Mouse (Mus musculus) left cerebral cortex, adult 2 months (tissue): ENCODE measurements around the gene Cyp4v3. TPM values are rescaled to one million over a fixed set of nuclear protein-coding genes. Genes with fewer than 3 reads are reported as not detected.

ENCODE experiments used
- DNase-seq, 2 experiments: peaks; one replicate each; pipeline ENCODE4 v3.0.0; 2021 to 2022; ENCODE audit warnings: low spot score in 2 of 2, mixed read lengths in 1 of 2; ENCODE audit errors: extremely low spot score in 1 of 2
- H3K27ac ChIP-seq: fragments of 200-600 bp; 2 replicates; pipeline ENCODE4 v1.8.1; 2022
- H3K4me3 ChIP-seq: fragments of 200-600 bp; 2 replicates; pipeline ENCODE4 v1.8.1; 2022
- CTCF ChIP-seq: fragments of 200-600 bp; IDR thresholded peaks from 2 replicates; pipeline ENCODE4 v1.8.1; 2022; ENCODE audit warnings: antibody characterized with exemption, mild to moderate bottlenecking, moderate library complexity
- intact Hi-C: fragments of 180-260 bp; cut with DNase I; formaldehyde crosslinking; loops from one replicate; pipeline ENCODE4 v1.15.1; 2025
- long read RNA-seq, 2 experiments: library from polyadenylated mRNA; stranded (forward); transcript quantifications; one replicate each; pipeline ENCODE4 v2.0.0; 2021; ENCODE audit warnings: borderline mapping rate in 2 of 2
- total RNA-seq, 2 experiments: library from RNA; stranded (reverse); gene quantifications; 2 replicates each; pipeline ENCODE4 v1.2.3; 2021

The Cyp4v3 gene
- 1 to 10 TPM; 5.5 to 6.5 TPM for total RNA-seq
- long read RNA-seq, experiment 1, transcript Cyp4v3-201 (11 exons, 3,808 nt): major isoform, 8 of 9 reads
- long read RNA-seq, experiment 1, partial matches to known transcripts: 0 of 9 reads
- long read RNA-seq, experiment 1, other reads (novel, unspliced or antisense): 1 of 9 reads
- long read RNA-seq, experiment 2, transcript Cyp4v3-201 (11 exons, 3,808 nt): major isoform, 12 of 13 reads
- long read RNA-seq, experiment 2, partial matches to known transcripts: 1 of 13 reads
- long read RNA-seq, experiment 2, other reads (novel, unspliced or antisense): 0 of 13 reads

DNA sequence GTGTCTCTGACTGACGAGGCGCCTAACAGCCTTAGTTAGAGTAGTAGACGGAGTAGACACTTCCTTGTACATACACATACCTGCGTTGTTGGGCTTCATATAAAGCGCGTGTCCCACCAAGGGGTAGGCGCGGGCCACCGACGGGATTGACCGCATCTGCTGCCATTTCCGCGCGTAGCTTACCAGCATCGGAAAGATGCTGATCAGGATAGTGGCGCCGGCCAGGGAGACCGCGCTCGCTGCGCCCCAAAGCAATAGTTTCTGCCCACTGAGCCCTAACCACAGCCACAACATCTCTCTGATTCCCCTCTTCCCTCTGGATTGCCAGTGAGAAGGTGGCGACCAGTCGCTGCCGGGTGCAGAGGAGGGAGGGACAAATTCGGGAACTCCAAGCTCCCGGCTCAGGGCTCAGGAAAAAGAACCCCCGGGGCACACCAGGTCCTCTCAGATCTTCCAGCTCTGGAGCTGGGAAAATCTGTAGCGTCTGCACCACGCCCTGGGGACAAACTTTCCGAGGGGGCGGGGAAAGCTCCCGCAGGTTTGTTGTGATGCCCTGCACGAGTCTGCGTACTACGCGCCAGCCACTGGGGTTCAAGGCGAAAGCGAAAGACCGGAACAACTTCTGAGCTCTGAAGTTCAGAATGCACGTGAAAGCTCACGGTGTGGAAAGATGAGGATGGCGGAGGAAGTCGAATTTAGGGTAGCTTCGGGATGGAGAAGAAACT is at the start of gene Cyp4v3:
Gene Cyp4v3, minus strand, starts transcription at position 532 of the 725 bp plus-strand sequence.
- peak within 1 kb of the TSS; percentile 36 for H3K27ac ChIP-seq
- intact Hi-C loops: no loop called here

GRCm38 (mm10) chr8:45381963-45382347 is 48.9 kb upstream of the Cyp4v3 start, which contains the start of gene Fam149a:
Fam149a (minus strand) TSS chr8:45382291.
- Histone ChIP-seq H3K27ac (no peak within 1 kb of the TSS), H3K4me3 (peak within 1 kb of the TSS; percentile 36)
- intact Hi-C loops: no loop called here
- DNase-seq: no peak
- no peak for TF ChIP-seq CTCF

More for the DNA sequence above, at the start of gene Cyp4v3:
- TF ChIP-seq CTCF: no peak
- peak; percentile 41 to 45 for DNase-seq
- peak within 1 kb of the TSS; percentile 76 for H3K4me3 ChIP-seq

DNA sequence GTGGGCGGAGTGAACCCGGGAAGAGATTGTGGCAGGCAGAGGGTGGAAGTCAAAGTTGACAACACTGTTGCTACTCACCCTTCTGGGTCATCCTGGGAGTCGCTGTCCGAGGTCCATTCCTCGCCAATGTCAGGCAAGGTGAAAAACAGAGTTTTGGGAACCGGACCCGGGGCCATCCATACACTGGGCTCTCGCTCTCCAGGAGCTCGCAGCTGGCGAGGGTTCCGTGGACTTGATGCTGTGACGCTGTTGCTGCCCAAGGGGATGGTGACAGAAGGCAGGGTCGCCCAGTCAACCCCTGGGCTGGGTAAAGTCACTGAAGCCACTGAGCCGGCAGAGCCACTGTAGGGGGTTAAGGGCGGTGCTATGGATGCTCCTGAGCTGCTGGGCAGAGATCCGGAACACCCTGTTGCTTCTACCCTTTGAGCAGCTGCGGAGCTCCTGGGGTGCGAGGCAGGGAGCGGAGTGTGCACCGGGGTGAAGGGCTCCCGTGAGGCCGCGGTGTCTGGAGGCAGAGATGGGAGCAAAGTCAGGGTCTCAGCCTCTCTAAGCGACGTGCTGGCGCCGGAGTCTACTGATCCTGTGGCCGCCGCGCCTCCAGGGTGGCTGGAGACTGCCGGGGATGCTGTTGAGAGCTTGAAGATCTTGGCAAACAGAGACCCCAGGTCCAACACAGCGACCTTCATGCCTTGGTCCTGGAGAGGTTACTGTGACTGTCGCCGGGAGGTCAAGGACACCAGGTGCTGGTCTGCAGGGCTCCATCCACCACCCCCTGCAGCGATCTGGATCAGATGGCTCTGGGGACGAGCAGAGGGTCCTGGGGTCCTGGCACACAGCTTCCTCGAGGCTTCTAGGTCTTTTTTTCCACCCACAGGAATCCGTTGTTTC is 48.3 kb upstream of the Cyp4v3 start:
- intact Hi-C loops: no loop called here
- no peak for TF ChIP-seq CTCF
- H3K4me3 ChIP-seq: peak overlapping the region; percentile 36
- DNase-seq: no peak
- no peak overlapping the region for H3K27ac ChIP-seq

- intact Hi-C loops: no loop called here
- DNase-seq: no peak
- no peak overlapping the region for H3K4me3 ChIP-seq
- no peak overlapping the region for H3K27ac ChIP-seq
- no peak for TF ChIP-seq CTCF
Measured at GRCm38 (mm10) chr8:45380598-45380997, 47.6 kb upstream of the Cyp4v3 start.

GRCm38 (mm10) chr8:45374071-45374470 is 41.1 kb upstream of the Cyp4v3 start:
- intact Hi-C loops: no loop called here
- H3K4me3 ChIP-seq: no peak overlapping the region
- TF ChIP-seq CTCF: no peak
- H3K27ac ChIP-seq: no peak overlapping the region
- DNase-seq: no peak

- no peak overlapping the region for H3K27ac ChIP-seq
- intact Hi-C loops: no loop called here
- DNase-seq: no peak
- no peak for TF ChIP-seq CTCF
- H3K4me3 ChIP-seq: no peak overlapping the region
Measured at GRCm38 (mm10) chr8:45367154-45367553, 34.1 kb upstream of the Cyp4v3 start.

GRCm38 (mm10) chr8:45363220-45363619 is 30.2 kb upstream of the Cyp4v3 start:
- intact Hi-C loops: loop anchor here (5.0 kb wide), 1 partner anchor 574 kb away; no protein-coding TSS in a partner anchor
- no peak for DNase-seq
- Histone ChIP-seq H3K27ac (no peak overlapping the region), H3K4me3 (no peak overlapping the region)
- no peak for TF ChIP-seq CTCF

- intact Hi-C loops: loop anchor here (5.0 kb wide), 1 partner anchor 575 kb away; no protein-coding TSS in a partner anchor
- peak in 1 of 2 experiments; percentile 34 for DNase-seq
- Histone ChIP-seq H3K27ac (no peak overlapping the region), H3K4me3 (no peak overlapping the region)
- TF ChIP-seq CTCF: peak; percentile 65
Measured at GRCm38 (mm10) chr8:45362323-45362722, 29.3 kb upstream of the Cyp4v3 start.

- Histone ChIP-seq H3K27ac (no peak overlapping the region; the same call in 1 of the 2 replicates), H3K4me3 (no peak overlapping the region; the same call in 1 of the 2 replicates)
- DNase-seq: no peak
- no peak; the same call in 1 of the 2 replicates for TF ChIP-seq CTCF
- intact Hi-C loops: loop anchor here (5.0 to 10.0 kb wide), 2 partner anchors 292 to 426 kb away; partner anchors contain the start of gene Mtnr1a
Measured at GRCm38 (mm10) chr8:45359091-45359605, 26.1 kb upstream of the Cyp4v3 start.

DNA sequence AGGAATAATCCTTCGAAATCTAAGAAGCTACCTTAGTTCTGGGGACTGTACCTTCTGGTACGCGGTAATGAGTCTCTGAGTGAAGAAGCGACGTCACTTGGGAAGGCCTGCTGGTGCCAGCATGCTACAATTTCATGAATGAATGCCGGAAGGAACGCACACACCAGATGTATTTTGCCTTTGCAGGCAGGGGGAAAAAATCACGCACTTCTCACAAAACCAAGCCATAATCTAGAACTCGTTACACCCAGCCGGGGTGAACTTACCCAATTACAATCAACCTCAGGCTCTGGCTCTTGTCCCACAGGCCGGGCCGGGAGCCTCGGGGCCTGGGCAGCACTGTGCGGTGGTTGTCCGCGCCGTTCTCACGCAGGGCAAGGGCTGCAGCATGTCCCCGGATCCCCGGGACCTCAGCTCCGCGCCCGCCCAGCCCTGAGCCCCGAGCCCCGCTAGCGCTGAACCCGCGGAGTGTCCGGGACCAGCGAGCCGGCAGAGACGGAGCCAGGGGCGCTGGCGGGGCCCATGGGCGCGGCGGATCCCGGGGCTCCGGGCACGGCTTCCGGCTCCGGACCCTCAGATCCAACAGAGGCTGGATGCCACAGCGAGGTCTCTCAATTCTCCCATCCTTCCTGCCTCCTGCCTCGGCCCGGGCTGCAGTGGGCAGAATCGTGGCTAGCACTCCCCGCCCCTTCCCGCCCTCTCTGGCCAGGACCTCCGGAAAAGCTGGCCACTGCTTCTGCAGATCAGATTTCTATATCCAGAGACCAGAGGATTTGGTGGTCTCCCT is 25.3 kb upstream of the Cyp4v3 start:
- peak; percentile 28 to 43 for DNase-seq
- Histone ChIP-seq H3K27ac (peak overlapping the region; percentile 38), H3K4me3 (peak overlapping the region; percentile 63)
- no peak for TF ChIP-seq CTCF
- intact Hi-C loops: loop anchor here (5.0 to 10.0 kb wide), 2 partner anchors 291 to 426 kb away; partner anchors contain the start of gene Mtnr1a
